Mouse (Mus musculus): ENCODE results near the gene Lipn.
A peak's percentile ranks its signal among the peaks of the same experiment; 100 is the strongest.

The Lipn gene

DNA sequence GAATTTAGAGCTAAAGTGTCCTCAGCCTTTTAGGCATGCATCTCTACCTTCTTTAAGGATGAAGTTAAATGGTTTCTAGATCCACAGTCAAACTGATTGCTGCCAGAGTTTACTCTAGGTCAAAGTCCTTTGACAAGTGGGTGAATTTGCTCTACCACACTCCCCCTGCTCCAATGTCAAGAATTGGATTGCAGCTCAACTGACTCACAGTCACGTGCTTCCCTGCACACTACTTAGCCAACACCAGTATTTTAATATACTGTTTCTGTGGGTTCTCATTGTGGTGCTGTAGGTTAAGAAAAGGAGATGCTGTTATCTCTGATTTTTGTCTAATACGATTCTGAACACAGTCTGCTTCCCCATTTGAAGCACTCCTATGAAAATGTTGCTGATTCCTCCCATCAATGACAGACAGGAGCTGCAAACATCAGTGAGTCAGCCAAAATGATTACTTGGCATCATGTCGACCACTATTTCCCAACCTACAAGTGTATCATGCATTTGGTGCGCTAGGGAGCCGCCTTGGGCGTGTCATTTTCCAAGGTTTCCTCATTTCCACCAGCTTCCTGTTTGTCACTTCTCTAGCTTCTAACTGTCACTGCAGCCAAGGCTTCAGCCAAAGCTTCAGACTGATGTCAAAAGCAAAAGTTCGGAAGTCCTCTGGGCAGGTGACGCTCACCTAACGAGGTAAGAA, at the start of gene Lipn:
Gene Lipn (plus strand): TSS at position 580 of the 694 bp plus-strand sequence.
- no peak for DNase-seq (ENCODE audit: low spot score)

DNA sequence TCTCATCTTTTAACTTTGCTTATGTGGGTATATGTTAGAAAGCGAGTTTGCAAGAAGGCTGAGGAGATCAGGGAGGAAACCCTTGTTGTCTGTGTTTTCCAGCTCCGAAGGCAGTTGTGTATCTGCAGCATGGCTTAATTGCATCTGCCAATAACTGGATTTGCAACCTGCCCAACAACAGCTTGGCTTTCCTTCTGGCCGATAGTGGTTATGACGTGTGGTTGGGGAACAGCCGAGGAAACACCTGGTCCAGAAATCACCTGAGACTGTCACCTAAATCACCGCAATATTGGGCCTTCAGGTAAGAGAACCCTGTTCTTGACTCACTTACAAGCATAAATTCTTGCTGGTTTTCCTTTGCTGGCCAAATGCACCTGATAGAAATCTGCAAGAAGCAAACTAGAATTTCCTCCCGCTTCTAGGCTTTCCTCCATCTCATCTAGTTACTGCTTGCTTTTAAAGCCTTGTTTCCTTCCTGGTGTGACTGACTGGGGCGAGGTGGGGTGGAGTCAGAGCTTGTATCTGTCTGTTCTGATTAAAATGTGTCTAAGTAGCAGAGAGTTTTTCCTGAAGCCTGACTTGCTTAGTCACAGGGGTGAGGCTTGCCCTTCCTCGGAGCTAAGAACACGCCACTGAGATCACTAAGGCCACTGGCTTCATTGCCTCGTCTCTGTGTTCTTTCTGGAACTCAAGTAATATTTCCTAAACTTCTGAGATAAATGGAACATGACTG, 45.6 kb upstream of the Lipn start:
- DNase-seq (ENCODE audit: low spot score), result no peak

DNA sequence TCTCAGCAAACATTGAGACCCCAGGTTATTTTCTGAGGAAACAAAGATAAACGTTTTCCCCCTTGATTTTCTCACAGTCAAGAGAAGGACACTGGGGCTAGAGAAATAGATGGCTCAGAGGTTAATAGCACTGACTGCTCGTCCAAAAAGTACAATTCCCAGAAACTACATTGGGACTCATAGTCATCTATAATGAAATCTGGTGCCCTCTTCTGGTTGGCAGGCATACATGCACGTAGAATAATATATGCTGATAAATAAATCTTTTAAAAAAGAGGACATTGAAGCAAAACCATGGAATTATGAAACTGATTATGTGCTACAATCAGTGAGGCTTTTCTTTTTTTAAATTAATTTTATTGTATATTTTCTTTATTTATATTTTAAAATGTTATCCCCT, 44.4 kb upstream of the Lipn start:
- peak; percentile 42 for DNase-seq (ENCODE audit: low spot score)

DNA sequence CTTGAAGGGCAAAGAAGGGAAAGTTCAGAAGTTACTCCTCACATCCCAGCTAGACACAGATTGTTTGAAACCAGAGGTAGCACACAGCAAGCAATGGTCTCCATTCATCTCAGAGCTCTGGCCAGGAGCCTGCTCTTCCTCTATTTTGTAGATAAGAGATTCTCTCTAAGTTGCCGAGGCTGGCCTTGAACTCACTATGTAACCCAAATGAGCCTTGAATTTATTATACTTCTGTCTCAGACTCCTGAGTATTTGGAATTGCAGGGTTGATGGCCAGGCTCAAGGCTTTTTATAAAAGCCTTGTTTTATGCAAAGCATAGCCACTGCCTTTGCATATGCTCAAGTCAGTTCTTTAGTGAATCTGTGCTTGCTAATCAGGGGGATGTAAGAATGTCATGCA, 27.4 kb upstream of the Lipn start:
- DNase-seq (ENCODE audit: low spot score), result no peak

DNA sequence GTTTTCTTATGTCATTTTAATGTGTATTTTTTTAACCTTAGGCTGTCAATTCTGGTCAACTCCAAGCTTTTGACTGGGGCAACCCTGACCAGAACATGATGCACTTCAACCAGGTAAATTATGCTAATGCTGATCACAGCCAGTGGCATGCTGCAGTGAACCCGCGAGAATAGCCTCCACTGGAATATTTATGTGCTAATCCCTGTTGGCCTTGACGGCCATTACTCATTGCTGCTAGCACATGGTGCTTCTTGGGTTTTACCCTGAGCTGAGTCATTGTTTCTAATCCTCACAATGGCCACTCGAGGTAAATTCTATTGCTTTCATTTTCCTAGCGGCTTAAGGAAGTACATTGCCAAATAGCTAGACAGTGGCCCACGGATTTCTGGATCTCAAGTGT, 24.1 kb upstream of the Lipn start:
- peak; percentile 7 for DNase-seq (ENCODE audit: low spot score)

DNA sequence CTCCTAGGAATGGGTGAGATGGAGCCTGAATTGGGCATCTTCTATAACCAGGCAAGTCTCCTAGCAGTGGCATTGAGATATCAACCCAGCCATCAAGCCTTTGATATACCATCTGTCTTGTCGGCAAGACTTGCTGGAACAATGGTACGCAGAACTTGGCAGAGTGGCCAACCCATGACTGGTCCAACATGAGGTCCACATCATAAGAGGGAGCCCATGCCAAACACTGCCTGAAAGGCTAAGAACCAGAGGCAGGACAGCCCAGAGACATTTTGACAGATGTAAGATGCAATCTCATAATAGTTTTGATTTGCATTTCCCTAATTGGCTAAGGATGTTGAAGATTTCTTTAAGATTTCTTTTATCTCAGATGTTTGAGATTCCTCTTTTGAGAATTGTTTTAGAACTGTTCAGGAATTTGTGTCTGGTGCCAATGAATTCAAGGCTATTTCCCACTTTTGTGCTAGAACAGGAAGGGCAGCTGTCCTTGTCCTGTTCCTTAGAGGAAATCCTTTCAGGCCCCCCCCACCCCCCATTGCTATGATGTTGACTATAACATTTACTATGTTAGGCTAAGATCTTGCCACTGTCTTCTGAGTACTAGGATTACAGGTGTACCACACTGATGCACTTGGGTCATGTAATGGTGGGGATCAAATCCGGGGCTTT, 17.7 kb upstream of the Lipn start:
- no peak for DNase-seq (ENCODE audit: low spot score)

DNA sequence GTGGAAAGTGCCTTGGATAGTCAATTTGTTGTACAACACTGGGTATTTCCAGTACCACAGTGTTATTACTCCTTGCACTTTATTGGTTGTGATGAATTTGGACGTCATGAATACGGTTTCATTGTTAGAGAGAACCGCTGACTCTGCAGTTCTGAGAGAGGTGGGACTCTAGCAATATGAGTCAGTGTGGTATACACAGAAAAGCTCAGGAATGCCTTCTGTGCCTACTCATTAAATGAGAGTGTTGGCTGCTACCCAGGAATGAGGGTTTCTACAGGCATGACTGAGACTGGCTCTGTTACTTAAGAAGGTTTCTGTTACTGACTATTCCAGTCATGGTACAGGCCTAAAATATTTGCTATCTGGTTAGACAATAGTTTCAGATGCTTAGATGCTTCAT, 15.7 kb upstream of the Lipn start:
- DNase-seq (ENCODE audit: low spot score), result no peak

DNA sequence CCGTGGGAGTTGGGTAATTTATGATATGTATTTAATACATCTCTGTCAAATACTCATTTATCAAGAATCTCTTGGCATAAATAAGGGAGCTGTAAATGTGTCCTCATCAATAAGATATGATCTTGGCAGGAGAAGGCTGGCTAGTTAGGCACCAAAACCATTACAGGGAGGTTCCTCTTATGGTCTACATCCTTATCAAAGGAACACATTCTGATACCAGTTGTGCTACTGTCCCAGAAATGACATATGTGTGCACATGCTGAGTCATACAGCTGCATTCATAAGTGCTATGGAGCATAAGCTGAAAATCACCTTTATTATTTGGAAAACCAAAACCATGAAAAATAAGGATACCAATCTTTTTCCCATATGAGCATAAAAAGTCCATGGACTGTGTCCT, 3.6 kb upstream of the Lipn start:
- no peak for DNase-seq (ENCODE audit: low spot score)

DNA sequence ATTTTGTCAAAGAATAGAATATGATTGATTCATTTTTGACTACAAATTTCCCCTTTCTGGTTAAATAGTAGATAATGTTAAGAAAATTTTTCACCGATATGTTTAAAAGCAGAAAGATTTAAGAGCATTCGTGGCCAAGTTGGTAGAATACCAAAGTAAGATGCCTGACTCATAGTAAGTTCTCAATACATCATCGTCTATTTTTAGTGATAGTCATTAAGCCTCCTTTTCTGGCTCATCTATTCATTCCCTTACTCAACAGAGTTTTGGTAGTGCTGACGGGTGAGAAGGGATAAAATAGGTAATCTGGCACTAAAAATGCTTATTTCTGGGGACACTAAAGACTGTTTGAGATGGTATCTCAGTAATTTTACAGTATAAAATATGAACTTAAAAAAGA, 3.1 kb upstream of the Lipn start:
- no peak for DNase-seq (ENCODE audit: low spot score)

DNA sequence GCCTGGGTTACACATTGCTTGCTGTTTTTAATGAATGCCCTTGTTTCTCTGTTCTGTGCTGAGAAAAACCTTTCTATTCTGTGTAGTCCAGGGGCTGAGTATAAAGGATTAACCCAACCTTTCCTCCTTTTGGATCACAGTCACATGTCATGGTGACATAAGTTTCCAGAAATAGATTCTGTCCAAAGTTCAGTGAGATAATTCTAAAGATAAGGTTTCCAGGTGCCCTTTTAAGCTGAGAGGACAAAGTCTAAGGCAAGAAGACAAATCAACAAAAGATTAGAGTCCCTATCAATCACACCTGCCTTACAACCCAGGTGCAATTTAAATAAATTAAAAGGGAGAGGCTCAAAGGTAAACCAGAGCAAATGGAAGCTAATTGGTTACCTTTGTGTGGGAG, 7.1 kb downstream of the Lipn start:
- DNase-seq (ENCODE audit: low spot score), result no peak

DNA sequence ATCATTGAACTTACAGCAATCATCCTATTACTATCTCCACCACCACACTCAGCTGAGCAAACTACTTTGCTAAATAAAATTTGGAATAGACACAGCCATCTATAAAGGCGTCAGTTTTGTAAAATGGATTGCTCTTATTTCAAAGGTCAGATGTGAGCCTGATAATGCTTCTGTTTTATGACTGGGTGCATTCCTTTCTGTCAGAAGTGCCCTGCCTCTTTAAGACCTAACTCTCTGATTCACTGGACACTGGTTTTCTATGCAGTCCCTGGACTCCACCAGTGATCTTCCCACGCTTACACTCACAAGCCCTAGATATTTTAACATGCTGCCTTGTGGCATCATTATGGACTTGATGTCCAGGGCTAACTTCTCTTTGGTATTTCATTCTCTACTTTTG, 11.0 kb downstream of the Lipn start:
- DNase-seq (ENCODE audit: low spot score), result no peak

DNA sequence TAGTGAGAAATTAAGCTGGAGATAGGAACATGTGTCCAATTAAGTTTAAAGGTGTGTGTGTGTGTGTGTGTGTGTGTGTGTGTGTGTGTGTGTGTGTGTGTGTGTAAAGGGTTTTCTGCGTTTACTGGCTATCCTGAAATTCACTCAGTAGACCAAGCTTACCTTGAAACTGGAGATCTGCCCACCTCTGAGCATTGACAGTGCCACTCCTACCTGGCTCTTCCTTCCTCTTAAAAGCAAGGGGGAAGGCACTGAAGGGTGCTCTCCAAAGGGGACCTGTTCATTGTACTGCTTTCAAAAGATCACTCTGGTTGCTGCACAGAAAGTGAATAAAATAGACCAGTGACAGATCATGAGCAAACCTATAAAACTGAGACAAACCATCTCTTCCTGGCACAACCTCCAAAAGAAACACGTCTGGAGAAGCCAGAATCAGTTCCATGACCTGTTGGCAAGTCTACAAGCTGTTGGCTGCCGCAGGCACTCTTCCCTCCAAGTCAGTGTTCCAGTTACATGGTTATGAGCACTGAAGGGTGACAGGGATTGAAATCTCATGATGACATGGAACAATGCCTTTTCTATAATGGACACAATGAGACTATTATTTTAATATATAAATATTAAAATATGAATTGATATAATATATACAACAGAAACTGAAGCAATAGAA, 22.0 kb downstream of the Lipn start:
- no peak for DNase-seq (ENCODE audit: low spot score)

DNA sequence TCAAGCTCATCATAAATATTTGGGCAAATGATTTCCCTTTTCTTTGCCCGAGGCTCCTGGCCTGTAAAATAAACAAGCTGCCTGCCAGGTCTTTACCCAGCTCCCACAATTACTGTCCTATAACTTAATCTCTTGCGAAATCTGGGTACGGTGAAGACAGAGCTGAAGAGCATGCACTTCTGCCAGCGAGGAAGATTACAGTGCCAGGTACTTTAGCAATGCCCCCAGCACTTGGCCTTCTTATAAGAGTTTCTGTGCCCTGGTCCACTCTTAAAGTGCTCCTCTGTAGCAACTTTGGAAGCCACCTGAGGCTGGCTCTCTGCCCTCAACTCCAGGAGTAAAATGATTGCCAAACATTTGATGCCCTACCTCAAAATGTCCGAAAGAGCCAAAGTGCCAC, 28.2 kb downstream of the Lipn start:
- no peak for DNase-seq (ENCODE audit: low spot score)

DNA sequence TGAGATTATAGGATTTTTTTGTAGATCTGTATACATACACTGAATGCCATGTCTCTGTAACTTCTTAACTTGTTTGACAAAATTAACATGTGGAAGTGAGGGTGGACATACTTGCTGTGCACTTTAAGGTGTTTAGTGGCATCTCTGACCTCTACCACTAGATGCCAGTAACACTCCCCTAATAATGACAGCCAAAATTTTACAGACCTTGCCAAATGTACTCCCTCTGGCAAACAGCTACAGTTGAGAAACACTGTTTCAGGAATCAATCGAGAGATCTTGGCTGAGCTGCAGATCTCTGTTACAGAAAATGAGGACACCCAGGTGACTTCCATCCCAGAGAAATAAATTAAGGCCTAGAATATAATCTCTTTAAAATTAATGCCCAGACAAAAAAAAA, 29.1 kb downstream of the Lipn start:
- no peak for DNase-seq (ENCODE audit: low spot score)

DNA sequence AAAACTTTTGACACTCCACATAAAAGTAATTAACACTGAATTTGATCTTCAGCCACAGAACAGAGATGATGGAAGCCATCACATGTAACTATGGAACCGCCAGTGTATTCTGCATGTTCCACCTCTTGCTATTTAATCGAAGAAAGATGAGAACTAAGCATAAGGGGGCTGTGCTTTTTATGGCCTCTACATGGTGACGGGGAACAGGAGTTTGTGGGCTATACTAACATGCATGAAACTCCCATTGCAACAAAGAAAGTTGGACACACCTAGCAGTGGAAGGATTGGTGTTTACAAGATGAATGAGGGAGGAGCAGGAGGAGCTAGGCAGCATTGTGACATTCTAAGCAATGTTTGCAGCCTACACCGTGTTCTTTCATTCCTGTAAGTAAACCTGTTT, 33.5 kb downstream of the Lipn start, which contains the start of gene Lipm:
Gene Lipm (plus strand): TSS at position 301 of the 400 bp plus-strand sequence.
- DNase-seq (ENCODE audit: low spot score), result no peak

DNA sequence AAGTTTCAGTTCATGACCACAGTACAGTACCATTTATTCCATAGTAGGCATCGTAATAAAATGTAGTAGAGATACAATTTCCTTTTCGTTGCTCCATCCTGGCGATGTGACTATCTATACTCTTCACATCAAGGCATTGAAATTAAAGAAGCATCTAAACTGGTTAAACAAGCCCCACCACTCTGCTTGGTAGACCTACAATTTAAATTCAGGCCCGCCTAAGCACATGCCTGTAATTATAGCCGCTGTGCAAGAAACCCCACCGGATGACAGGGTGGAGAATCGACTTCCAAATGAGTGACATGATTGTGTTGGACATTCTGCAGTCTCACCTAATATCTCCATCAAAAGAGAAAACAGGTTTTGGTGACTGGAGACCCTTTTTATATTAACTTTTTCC, 34.7 kb downstream of the Lipn start:
- DNase-seq (ENCODE audit: low spot score), result no peak

DNA sequence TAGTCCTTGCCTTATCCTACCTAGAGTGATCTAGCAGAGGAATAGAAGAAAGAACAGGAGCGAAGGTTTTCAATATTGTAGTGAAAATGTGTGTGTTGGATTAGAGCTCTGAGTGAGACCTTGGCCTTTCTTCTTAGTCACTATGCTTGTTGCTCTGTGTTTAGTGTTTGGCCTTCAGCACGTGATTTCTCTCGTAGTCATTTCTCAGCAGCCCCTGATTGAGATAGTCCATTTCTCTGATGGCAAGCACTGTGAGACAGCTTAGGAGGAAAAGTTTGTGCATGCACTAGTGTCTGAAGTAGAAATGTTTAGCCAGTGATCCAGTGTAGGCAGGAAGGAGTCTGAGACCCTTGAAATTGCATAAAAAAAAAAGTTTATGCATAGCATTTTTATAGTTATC, 37.7 kb downstream of the Lipn start:
- DNase-seq (ENCODE audit: low spot score), result no peak

DNA sequence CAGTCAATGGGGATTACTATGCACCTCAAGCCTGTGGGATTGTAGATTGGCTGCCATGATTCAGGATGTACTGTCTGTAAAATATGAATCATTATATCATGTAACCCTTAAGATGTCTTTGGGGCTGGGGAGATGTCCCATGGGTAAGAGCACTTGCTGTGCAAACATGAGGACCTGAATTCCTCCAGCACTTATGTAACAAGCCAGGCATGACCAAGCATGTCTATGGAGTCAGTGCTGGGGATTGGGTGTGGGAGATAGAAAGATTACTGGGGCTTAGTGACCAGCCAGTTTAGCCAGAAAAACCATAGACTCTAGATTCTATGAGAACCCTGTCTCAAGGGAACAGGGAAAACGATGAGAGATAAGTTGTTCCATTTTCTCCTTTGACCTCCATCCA, 51.9 kb downstream of the Lipn start:
- DNase-seq (ENCODE audit: low spot score), result no peak

DNA sequence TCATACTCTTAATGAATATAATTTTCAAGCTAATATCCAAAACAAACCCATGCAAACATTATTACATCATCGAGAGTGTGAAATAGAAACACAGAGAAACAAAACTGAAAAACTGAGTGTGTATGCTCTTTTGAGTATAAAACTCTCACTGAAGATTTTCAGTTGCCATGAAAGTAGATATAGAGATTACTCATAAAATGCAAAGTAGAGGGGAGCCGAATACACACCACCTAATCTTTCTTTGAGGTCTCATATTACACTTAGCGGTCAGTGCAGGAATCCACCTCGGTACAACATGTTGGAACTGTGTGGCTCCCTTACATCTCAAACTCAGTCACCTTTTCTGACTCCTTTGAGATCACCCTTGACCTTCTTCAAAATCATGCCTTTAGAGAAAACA, 52.5 kb downstream of the Lipn start:
- DNase-seq (ENCODE audit: low spot score), result no peak

DNA sequence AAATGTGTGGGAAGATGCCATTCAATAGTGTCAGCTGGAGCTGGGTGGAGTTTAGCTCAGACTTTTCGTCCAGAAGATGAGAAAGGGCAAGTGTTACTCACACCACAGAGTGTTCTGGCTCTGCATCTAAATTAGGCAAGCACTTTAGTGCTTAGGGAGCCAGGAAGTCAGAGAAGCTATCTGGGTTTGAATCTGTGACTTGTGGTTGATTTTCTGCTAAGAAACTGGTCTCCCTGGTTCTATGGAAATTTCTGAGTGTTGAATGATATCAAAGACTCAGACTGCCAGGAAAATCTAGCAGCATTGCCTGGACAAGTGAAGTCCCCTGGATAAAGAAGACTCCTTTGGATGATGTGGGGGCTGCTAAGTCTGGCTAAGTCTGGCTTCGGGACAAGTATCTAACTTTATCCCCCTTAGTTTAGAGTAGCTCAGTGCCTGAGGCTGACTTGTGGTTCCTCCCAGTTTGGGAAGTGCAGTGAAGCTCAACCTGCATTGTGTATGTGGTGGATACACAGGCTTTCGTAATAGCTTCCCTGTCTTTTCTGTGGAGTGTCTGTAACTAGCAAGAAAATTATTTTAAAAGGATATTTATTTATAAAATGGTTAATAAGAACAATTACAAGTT, 53.1 kb downstream of the Lipn start:
- DNase-seq (ENCODE audit: low spot score), result no peak

Data from retina, embryonic 14.5 days (tissue).